In the genomic region with DNA sequence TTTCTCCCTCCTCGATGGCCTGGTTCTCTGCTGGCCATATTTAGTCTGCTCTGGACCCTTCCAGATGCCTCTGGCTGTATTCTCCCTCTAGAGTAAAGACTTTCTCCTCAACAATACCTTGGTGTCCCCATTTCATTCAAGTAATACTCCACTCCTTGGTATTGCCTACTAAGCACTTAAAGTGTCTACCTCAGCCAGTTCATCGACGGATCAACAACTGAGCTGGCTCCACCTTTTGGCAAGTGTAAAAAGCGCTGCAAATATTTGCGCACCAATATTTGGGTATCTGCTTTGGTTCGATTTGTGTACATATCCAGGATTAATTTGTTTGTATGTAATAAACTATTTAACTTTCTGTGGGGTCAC, we compare ENCODE assay signal across 8 mouse cellular contexts. TPM values are rescaled to one million over a fixed set of nuclear protein-coding genes. Genes with fewer than 3 reads are reported as not detected.
DNase-seq lines count a peak whose midpoint lies in the region; ATAC-seq and TF ChIP-seq lines count a peak whose summit lies in the region.

No protein-coding gene starts in this region.

- no peak for TF ChIP-seq CTCF in lung, embryonic 14.5 days (IDR thresholded peaks at IDR 0.05; ENCODE audit: low read depth)

- 0 out of 2 replicates have a peak, but pooled peaks cover 3% of the 10 kb centered on the region for H3K4me1 ChIP-seq in lung, embryonic 14.5 days (ENCODE audit: insufficient read depth)
- H3K4me1 ChIP-seq in embryonic facial prominence, embryonic 10.5 days = peaks cover 34% of the 10 kb centered on the region
- H3K4me1 ChIP-seq in intestine, embryonic 15.5 days (replicated peaks) = peaks cover 6% of the 10 kb centered on the region; the same call in 1 of the 2 replicates
- H3K4me1 ChIP-seq in neural tube, embryonic 13.5 days (replicated peaks) = peaks cover 25% of the 10 kb centered on the region

- WGBS in lung, embryonic 14.5 days = 8% methylated on average over 6 of the region's 6 CpGs
- WGBS in embryonic facial prominence, embryonic 10.5 days = 7% methylated on average over 6 of the region's 6 CpGs
- 12% methylated on average over 6 of the region's 6 CpGs for WGBS in intestine, embryonic 15.5 days
- 1% methylated on average over 6 of the region's 6 CpGs for WGBS in neural tube, embryonic 13.5 days

- H3K9ac ChIP-seq in lung, embryonic 14.5 days = peak overlapping the region; percentile 51; the same call in 1 of the 2 replicates
- no peak overlapping the region for H3K9ac ChIP-seq in intestine, embryonic 15.5 days
- peak overlapping the region; percentile 80 for H3K9ac ChIP-seq in neural tube, embryonic 13.5 days

- no peak for DNase-seq in lung, embryonic 14.5 days
- no peak for DNase-seq in lung, postnatal 14 days
- DNase-seq in embryonic facial prominence, embryonic 10.5 days (ENCODE audit: low spot score) = no peak
- DNase-seq in left cerebral cortex, postnatal 14 days (ENCODE audit: low spot score in 2 of 2) = no peak
- DNase-seq in gastrocnemius, adult 8-10 months (ENCODE audit: low spot score in 2 of 2) = no peak
- DNase-seq in cerebellum, adult 9-10 months = no peak

- ATAC-seq in lung, embryonic 14.5 days (ENCODE audit: insufficient read depth) = 0 out of 2 replicates have a peak, but pooled peaks have one; percentile 12
- peak; percentile 34 for ATAC-seq in intestine, embryonic 15.5 days
- ATAC-seq in neural tube, embryonic 13.5 days (ENCODE audit: low read depth) = peak; percentile 15; the same call in 1 of the 2 replicates

- no peaks in the 10 kb centered on the region for H3K9me3 ChIP-seq in lung, embryonic 14.5 days (ENCODE audit: low read depth, low read length)
- no peaks in the 10 kb centered on the region for H3K9me3 ChIP-seq in embryonic facial prominence, embryonic 10.5 days
- no peaks in the 10 kb centered on the region for H3K9me3 ChIP-seq in intestine, embryonic 15.5 days
- H3K9me3 ChIP-seq in neural tube, embryonic 13.5 days = no peaks in the 10 kb centered on the region

- H3K36me3 ChIP-seq in lung, embryonic 14.5 days (ENCODE audit: insufficient read depth) = no peaks in the 10 kb centered on the region
- H3K36me3 ChIP-seq in embryonic facial prominence, embryonic 10.5 days (replicated peaks) = no peaks in the 10 kb centered on the region
- H3K36me3 ChIP-seq in intestine, embryonic 15.5 days = no peaks in the 10 kb centered on the region
- H3K36me3 ChIP-seq in neural tube, embryonic 13.5 days = no peaks in the 10 kb centered on the region

- peak overlapping the region; percentile 70 for H3K4me2 ChIP-seq in lung, embryonic 14.5 days
- peak overlapping the region; percentile 84 for H3K4me2 ChIP-seq in intestine, embryonic 15.5 days (replicated peaks)
- H3K4me2 ChIP-seq in neural tube, embryonic 13.5 days = peak overlapping the region; percentile 80

- H3K4me3 ChIP-seq in lung, embryonic 14.5 days (ENCODE audit: low read depth, low read length) = peak overlapping the region; percentile 41
- H3K4me3 ChIP-seq in embryonic facial prominence, embryonic 10.5 days = peak overlapping the region; percentile 68
- peak overlapping the region; percentile 51 for H3K4me3 ChIP-seq in intestine, embryonic 15.5 days (replicated peaks)
- peak overlapping the region; percentile 62 for H3K4me3 ChIP-seq in neural tube, embryonic 13.5 days

- no peaks in the 10 kb centered on the region for H3K27me3 ChIP-seq in lung, embryonic 14.5 days (ENCODE audit: insufficient read depth, low read length)
- H3K27me3 ChIP-seq in embryonic facial prominence, embryonic 10.5 days (replicated peaks; ENCODE audit: low read depth, poor library complexity, severe bottlenecking) = no peaks in the 10 kb centered on the region
- H3K27me3 ChIP-seq in intestine, embryonic 15.5 days (replicated peaks) = no peaks in the 10 kb centered on the region
- H3K27me3 ChIP-seq in neural tube, embryonic 13.5 days = no peaks in the 10 kb centered on the region

- intact Hi-C loops in left cerebral cortex, postnatal 14 days (cut with DNase I) = no loop called here

- H3K27ac ChIP-seq in lung, embryonic 14.5 days (ENCODE audit: low read depth) = peak overlapping the region; percentile 88
- peak overlapping the region; percentile 96 for H3K27ac ChIP-seq in embryonic facial prominence, embryonic 10.5 days (replicated peaks)
- peak overlapping the region; percentile 97 for H3K27ac ChIP-seq in intestine, embryonic 15.5 days
- peak overlapping the region; percentile 95 for H3K27ac ChIP-seq in neural tube, embryonic 13.5 days (replicated peaks)

RNA-seq across cellular contexts. Expression of a gene that starts 27.0 kb away (rescaled TPM):
- polyA plus RNA-seq in lung, embryonic 14.5 days (2014; fragmentation: Nextera tagmentation; extraction: Ambion mirVana) = 248 and 257 TPM in 2 replicates
- polyA plus RNA-seq in embryonic facial prominence, embryonic 10.5 days (2016; fragmentation: Nextera tagmentation; extraction: Ambion mirVana) = 324 and 353 TPM in 2 replicates
- 417 and 432 TPM in 2 replicates for polyA plus RNA-seq in intestine, embryonic 15.5 days (2015; fragmentation: Nextera tagmentation; extraction: Ambion mirVana)
- 255 and 272 TPM in 2 replicates for polyA plus RNA-seq in neural tube, embryonic 13.5 days (2015; fragmentation: Nextera tagmentation; extraction: Ambion mirVana)
- 100 to 1,000 TPM; 555 to 608 TPM for total RNA-seq in left cerebral cortex, postnatal 14 days (2021)
- total RNA-seq in gastrocnemius, adult 8-10 months (2022) = 1 to 10 TPM; 3.7 to 7.8 (median 7.1) TPM
